Mouse (Mus musculus) liver, embryonic 13.5 days (tissue): ENCODE results near the gene 4930449I24Rik. TPM values are rescaled to one million over a fixed set of nuclear protein-coding genes. Genes with fewer than 3 reads are reported as not detected.
"Not testable (repeated sequence)": the region's sequence is repeated elsewhere in the genome, so short reads cannot be mapped to it uniquely, and the experiment has no call there.

Source experiments
- ATAC-seq: fragments of 200-750 bp; cut with Nextera tagmentation; 2 replicates; pipeline ENCODE4 v1.8.0; 2017; ENCODE audit warnings: low read depth, mild to moderate bottlenecking, moderate number of reproducible peaks, moderate library complexity
- DNase-seq: peaks from one replicate; pipeline ENCODE4 v3.0.0; 2022
- H3K27ac ChIP-seq: fragments of 300-500 bp; sonication (generic); 2 replicates; pipeline ENCODE4 v1.5.1; 2015; ENCODE audit warnings: moderate library complexity, mild to moderate bottlenecking, inconsistent platforms
- H3K27me3 ChIP-seq: fragments of 300-500 bp; sonication (generic); 2 replicates; pipeline ENCODE4 v1.6.1; 2015; ENCODE audit warnings: mild to moderate bottlenecking, inconsistent platforms
- H3K36me3 ChIP-seq: fragments of 300-500 bp; sonication (generic); 2 replicates; pipeline ENCODE4 v1.6.1; 2015; ENCODE audit warnings: mild to moderate bottlenecking, inconsistent platforms
- H3K4me1 ChIP-seq: fragments of 300-500 bp; sonication (generic); replicated peaks from 2 replicates; pipeline ENCODE4 v1.6.1; 2015; ENCODE audit warnings: inconsistent platforms
- H3K4me2 ChIP-seq: fragments of 300-500 bp; sonication (generic); 2 replicates; pipeline ENCODE4 v1.6.1; 2015; ENCODE audit warnings: inconsistent platforms, mild to moderate bottlenecking, moderate library complexity
- H3K4me3 ChIP-seq: fragments of 300-500 bp; sonication (generic); replicated peaks from 2 replicates; pipeline ENCODE4 v1.5.1; 2015; ENCODE audit warnings: mild to moderate bottlenecking, inconsistent platforms
- H3K9ac ChIP-seq: fragments of 300-500 bp; sonication (generic); 2 replicates; pipeline ENCODE4 v1.6.1; 2015; ENCODE audit warnings: mild to moderate bottlenecking, inconsistent platforms
- H3K9me3 ChIP-seq: fragments of 300-500 bp; sonication (generic); replicated peaks from 2 replicates; pipeline ENCODE4 v1.6.1; 2016; ENCODE audit warnings: inconsistent platforms
- WGBS: fragments of 180-500 bp; shearing (Covaris S2); methylation state at CpG from one replicate; pipeline ENCODE4 v1.1.7; 2015; ENCODE audit not compliant: insufficient replicate concordance; 5-methylcytosine and 5-hydroxymethylcytosine counted together
- polyA plus RNA-seq: library from polyadenylated mRNA; unstranded; fragments of >200 nt; fragmentation: Nextera tagmentation; extraction: Ambion mirVana; gene quantifications from 2 replicates; pipeline ENCODE4 v1.2.1, GENCODE M21; 2015

4930449I24Rik gene
- polyA plus RNA-seq: not detected in 2 replicates

DNA sequence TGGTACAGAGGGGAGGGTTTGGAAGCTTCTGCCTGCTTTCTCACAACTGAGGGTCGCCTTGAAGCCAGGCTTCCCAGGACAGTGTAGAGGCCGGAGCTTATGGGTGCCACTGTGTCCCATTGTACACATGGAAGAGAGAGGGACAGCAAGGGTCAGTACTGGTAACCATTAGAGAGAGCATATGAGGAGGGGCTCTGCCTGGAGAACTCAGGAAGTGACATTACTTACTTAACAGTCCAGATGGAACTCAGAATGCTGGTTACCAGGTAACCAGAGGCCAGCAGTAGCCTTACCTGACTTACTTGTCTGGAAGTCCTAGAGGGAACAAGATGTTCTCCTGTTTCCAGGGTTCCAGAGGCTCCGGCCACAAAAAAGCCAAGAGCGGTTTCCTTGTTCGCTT, at the start of gene 4930449I24Rik:
4930449I24Rik (plus strand) TSS at position 301 of the 400 bp plus-strand sequence.
- not testable (repeated sequence) for DNase-seq, H3K27me3 ChIP-seq, H3K9me3 ChIP-seq, H3K4me2 ChIP-seq, H3K4me1 ChIP-seq, H3K27ac ChIP-seq, H3K36me3 ChIP-seq, H3K9ac ChIP-seq, H3K4me3 ChIP-seq, ATAC-seq
- no CpG with 5 or more reads among the region's 5 CpGs for WGBS

- WGBS: 70% methylated on average over 6 of the region's 6 CpGs
- no peak for DNase-seq
Measured at GRCm38 (mm10) chr5:146453556-146453955, 48.6 kb upstream of the 4930449I24Rik start.

GRCm38 (mm10) chr5:146461612-146462011, 40.6 kb upstream of the 4930449I24Rik start:
- Histone ChIP-seq H3K9me3 (no peaks in the 10 kb centered on the region), H3K36me3 (no peaks in the 10 kb centered on the region), H3K27ac (no peak overlapping the region), H3K4me3 (no peak overlapping the region), H3K9ac (no peak overlapping the region), H3K4me2 (no peak overlapping the region), H3K27me3 (no peaks in the 10 kb centered on the region), H3K4me1 (no peaks in the 10 kb centered on the region)
- ATAC-seq: no peak
- WGBS: 68% methylated on average over 8 of the region's 8 CpGs
- no peak for DNase-seq

More at GRCm38 (mm10) chr5:146453556-146453955, 48.6 kb upstream of the 4930449I24Rik start:
- no peak overlapping the region for H3K4me3 ChIP-seq
- no peak overlapping the region for H3K4me2 ChIP-seq
- no peaks in the 10 kb centered on the region for H3K4me1 ChIP-seq
- H3K27me3 ChIP-seq: no peaks in the 10 kb centered on the region
- H3K9me3 ChIP-seq: no peaks in the 10 kb centered on the region
- ATAC-seq: no peak
- H3K36me3 ChIP-seq: no peaks in the 10 kb centered on the region
- H3K9ac ChIP-seq: no peak overlapping the region
- H3K27ac ChIP-seq: no peak overlapping the region

- no peak overlapping the region for H3K4me3 ChIP-seq
- ATAC-seq: no peak
- H3K9me3 ChIP-seq: no peaks in the 10 kb centered on the region
- no peak overlapping the region for H3K9ac ChIP-seq
- H3K4me1 ChIP-seq: no peaks in the 10 kb centered on the region
- H3K36me3 ChIP-seq: no peaks in the 10 kb centered on the region
- no peaks in the 10 kb centered on the region for H3K27me3 ChIP-seq
- H3K27ac ChIP-seq: no peak overlapping the region
- 83% methylated on average over 19 of the region's 19 CpGs for WGBS
- H3K4me2 ChIP-seq: no peak overlapping the region
- no peak for DNase-seq
Measured at GRCm38 (mm10) chr5:146466663-146467062, 35.5 kb upstream of the 4930449I24Rik start.

DNA sequence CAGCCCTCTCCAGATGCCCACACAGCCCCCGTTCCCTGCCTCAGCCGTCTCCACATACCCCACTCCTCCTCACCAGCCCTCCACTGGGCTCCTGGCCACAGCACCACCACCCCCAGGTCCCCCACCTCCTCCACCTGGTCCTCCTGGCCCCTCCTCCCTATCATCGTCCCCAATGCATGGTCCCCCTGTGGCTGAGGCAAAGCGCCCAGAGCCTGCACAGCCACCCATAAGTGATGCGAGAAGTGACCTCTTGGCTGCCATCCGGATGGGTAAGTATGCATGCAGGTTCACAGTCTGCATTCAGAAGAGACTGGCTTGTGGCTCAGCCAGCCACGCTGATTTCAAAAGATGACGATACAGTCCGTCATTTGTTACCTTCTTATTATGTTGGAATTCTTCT, 33.9 kb upstream of the 4930449I24Rik start:
- Histone ChIP-seq H3K9me3 (no peaks in the 10 kb centered on the region), H3K4me1 (no peaks in the 10 kb centered on the region), H3K4me3 (no peak overlapping the region), H3K27me3 (no peaks in the 10 kb centered on the region), H3K36me3 (no peaks in the 10 kb centered on the region), H3K27ac (no peak overlapping the region), H3K9ac (no peak overlapping the region), H3K4me2 (no peak overlapping the region)
- DNase-seq (no peak), ATAC-seq (no peak)
- 77% methylated on average over 9 of the region's 9 CpGs for WGBS

DNA sequence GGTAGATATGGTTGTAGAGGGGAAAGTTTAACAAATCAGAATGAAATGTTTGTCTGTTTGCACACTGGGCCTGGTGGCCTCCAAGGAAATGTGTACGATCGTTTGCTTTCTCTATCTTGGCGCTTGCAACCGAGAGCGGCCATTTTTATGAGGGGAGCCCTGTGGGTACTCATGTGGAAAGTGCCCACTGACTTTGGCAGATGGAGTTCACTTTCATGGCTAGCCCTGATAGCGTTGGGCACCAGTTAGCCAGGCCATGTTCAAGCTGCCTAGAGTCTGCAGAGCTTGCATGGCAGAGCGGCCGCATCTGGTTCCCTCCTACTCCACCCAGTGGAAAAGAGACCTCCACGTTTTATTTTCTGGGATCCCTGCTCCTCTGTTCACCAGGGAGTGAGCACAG, 31.4 kb upstream of the 4930449I24Rik start:
- no peak overlapping the region for H3K4me2 ChIP-seq
- no peak overlapping the region for H3K4me3 ChIP-seq
- no peak overlapping the region for H3K27ac ChIP-seq
- no peaks in the 10 kb centered on the region for H3K36me3 ChIP-seq
- H3K9ac ChIP-seq: no peak overlapping the region
- H3K27me3 ChIP-seq: no peaks in the 10 kb centered on the region
- no peaks in the 10 kb centered on the region for H3K9me3 ChIP-seq
- 75% methylated on average over 9 of the region's 9 CpGs for WGBS
- no peak for ATAC-seq
- DNase-seq: no peak
- no peaks in the 10 kb centered on the region for H3K4me1 ChIP-seq

DNA sequence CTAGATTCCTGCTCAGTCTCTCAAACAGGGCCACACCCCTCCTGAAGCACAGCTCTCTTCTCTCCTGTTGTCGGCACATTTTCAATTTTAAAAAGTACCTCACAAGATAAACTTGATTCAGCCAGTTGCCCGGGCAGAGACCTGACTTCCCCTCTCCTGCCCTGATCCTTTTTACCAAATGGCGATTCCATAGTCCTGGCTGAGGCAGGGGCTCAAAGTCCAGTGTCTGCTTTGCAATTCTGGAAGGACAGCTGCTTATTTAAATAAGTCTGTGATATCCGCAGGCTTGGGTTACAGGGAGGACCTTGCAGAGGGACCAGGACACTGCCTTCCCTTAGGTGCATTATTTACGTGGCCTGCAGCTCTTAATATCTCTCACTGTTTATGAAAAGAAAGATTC, 30.9 kb upstream of the 4930449I24Rik start:
- no peak overlapping the region for H3K27ac ChIP-seq
- no peaks in the 10 kb centered on the region for H3K36me3 ChIP-seq
- no peaks in the 10 kb centered on the region for H3K4me1 ChIP-seq
- H3K27me3 ChIP-seq: no peaks in the 10 kb centered on the region
- no peak overlapping the region for H3K4me3 ChIP-seq
- no peaks in the 10 kb centered on the region for H3K9me3 ChIP-seq
- 52% methylated on average over 5 of the region's 5 CpGs for WGBS
- ATAC-seq (no peak), DNase-seq (no peak)
- no peak overlapping the region for H3K9ac ChIP-seq
- no peak overlapping the region for H3K4me2 ChIP-seq

- H3K27ac ChIP-seq: no peak overlapping the region
Measured at GRCm38 (mm10) chr5:146471821-146472220, 30.4 kb upstream of the 4930449I24Rik start.

GRCm38 (mm10) chr5:146479564-146479963, 22.6 kb upstream of the 4930449I24Rik start:
- not testable (repeated sequence) for ATAC-seq, H3K27ac ChIP-seq

More at GRCm38 (mm10) chr5:146471821-146472220, 30.4 kb upstream of the 4930449I24Rik start:
- Histone ChIP-seq H3K9ac (no peak overlapping the region), H3K36me3 (no peaks in the 10 kb centered on the region), H3K27me3 (no peaks in the 10 kb centered on the region), H3K4me1 (no peaks in the 10 kb centered on the region), H3K9me3 (no peaks in the 10 kb centered on the region), H3K4me2 (no peak overlapping the region), H3K4me3 (no peak overlapping the region)
- no peak for DNase-seq
- WGBS: 72% methylated on average over 12 of the region's 12 CpGs
- no peak for ATAC-seq

DNA sequence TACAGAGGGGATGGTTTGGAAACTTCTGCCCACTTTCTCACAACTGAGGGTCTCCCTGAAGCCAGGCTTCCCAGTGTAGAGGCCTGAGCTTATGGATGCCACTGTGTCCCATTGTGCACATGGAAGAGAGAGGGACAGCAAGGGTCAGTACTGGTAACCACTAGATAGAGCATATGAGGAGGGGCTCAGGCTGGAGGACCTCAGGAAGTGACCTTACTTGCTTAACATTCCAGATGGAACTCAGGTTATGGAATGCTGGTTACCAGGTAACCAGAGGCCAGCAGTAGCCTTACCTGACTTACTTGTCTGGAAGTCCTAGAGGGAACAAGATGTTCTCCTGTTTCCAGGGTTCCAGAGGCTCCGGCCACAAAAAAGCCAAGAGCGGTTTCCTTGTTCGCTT, 20.5 kb upstream of the 4930449I24Rik start, which contains the start of gene Gm6408:
Gm6408 (plus strand) TSS at position 301 of the 400 bp plus-strand sequence.
- H3K9me3 ChIP-seq, DNase-seq, H3K27ac ChIP-seq, H3K4me3 ChIP-seq, ATAC-seq, H3K36me3 ChIP-seq, H3K4me2 ChIP-seq, H3K27me3 ChIP-seq, H3K4me1 ChIP-seq, H3K9ac ChIP-seq: not testable (repeated sequence)
- 75% methylated on average over 2 of the region's 3 CpGs for WGBS

More at GRCm38 (mm10) chr5:146479564-146479963, 22.6 kb upstream of the 4930449I24Rik start:
- H3K36me3 ChIP-seq, H3K4me2 ChIP-seq, H3K9me3 ChIP-seq, H3K9ac ChIP-seq, H3K4me1 ChIP-seq, H3K27me3 ChIP-seq, H3K4me3 ChIP-seq: not testable (repeated sequence)
- peak; percentile 50 for DNase-seq
- under 1% methylated on average over 4 of the region's 4 CpGs for WGBS

DNA sequence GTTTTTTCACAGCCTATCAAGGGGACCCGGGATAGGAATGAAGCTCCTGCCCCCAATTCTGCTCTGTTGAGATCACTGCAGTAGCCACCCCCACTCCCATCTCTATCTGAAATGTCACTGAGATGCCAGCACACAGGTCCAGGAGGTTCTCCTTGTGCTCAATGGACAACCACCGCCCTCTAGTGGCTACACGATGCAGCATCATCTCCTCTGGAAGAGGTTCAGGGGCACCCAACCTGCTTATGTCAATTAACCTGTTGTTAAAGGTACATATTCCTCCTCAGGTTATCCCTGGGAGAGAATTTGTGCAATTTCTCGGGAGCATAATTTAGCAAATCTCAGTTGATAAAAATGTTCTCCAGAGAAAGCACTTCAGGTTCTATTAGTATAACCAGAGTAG, 13.2 kb upstream of the 4930449I24Rik start:
- not testable (repeated sequence) for H3K9me3 ChIP-seq, H3K36me3 ChIP-seq, H3K4me1 ChIP-seq, DNase-seq, H3K4me2 ChIP-seq, H3K27ac ChIP-seq, H3K4me3 ChIP-seq, ATAC-seq, H3K9ac ChIP-seq, H3K27me3 ChIP-seq
- 3% methylated on average over 3 of the region's 4 CpGs for WGBS

GRCm38 (mm10) chr5:146491063-146491462, 11.1 kb upstream of the 4930449I24Rik start, which contains the start of gene Gm6370:
Gene Gm6370, plus strand, starts transcription at chr5:146491363.
- no CpG with 5 or more reads among the region's 5 CpGs for WGBS
- H3K4me3 ChIP-seq, H3K27ac ChIP-seq, H3K4me2 ChIP-seq, H3K9me3 ChIP-seq, DNase-seq, H3K27me3 ChIP-seq, H3K4me1 ChIP-seq, H3K36me3 ChIP-seq, ATAC-seq, H3K9ac ChIP-seq: not testable (repeated sequence)
